Mouse (Mus musculus): ENCODE measurements around the gene Vstm4. TPM values are rescaled to one million over a fixed set of nuclear protein-coding genes. Genes with fewer than 3 reads are reported as not detected.

The Vstm4 gene
- total RNA-seq, 2 experiments from 2014 or later, result 3.9 to 4.2 TPM

- DNase-seq, result no peak
Observed at GRCm38 (mm10) chr14:32859831-32860569, 3.4 kb downstream of the Vstm4 start.

GRCm38 (mm10) chr14:32861149-32861581 is 4.6 kb downstream of the Vstm4 start:
- no peak for DNase-seq

GRCm38 (mm10) chr14:32861656-32862055 is 5.1 kb downstream of the Vstm4 start:
- no peak for DNase-seq

GRCm38 (mm10) chr14:32865331-32865730 is 8.8 kb downstream of the Vstm4 start:
- no peak for DNase-seq

- DNase-seq, result no peak
Observed at GRCm38 (mm10) chr14:32871963-32872362, 15.4 kb downstream of the Vstm4 start.

- DNase-seq, result no peak
Observed at GRCm38 (mm10) chr14:32877549-32877948, 21.0 kb downstream of the Vstm4 start.

GRCm38 (mm10) chr14:32880332-32880731 is 23.8 kb downstream of the Vstm4 start:
- no peak for DNase-seq

GRCm38 (mm10) chr14:32881693-32882092 is 25.1 kb downstream of the Vstm4 start:
- DNase-seq, result no peak

- DNase-seq, result peak; percentile 22 to 29
Observed at GRCm38 (mm10) chr14:32888876-32889674, 32.5 kb downstream of the Vstm4 start.

- DNase-seq, result no peak
Observed at GRCm38 (mm10) chr14:32894341-32894853, 37.8 kb downstream of the Vstm4 start.

- no peak for DNase-seq
Observed at GRCm38 (mm10) chr14:32894878-32895277, 38.3 kb downstream of the Vstm4 start.

GRCm38 (mm10) chr14:32896896-32897295 is 40.3 kb downstream of the Vstm4 start:
- DNase-seq, result peak; percentile 61 to 62

GRCm38 (mm10) chr14:32903203-32903602 is 46.6 kb downstream of the Vstm4 start:
- no peak for DNase-seq

GRCm38 (mm10) chr14:32906545-32906944 is 50.0 kb downstream of the Vstm4 start:
- DNase-seq, result no peak

GRCm38 (mm10) chr14:32909112-32909511 is 52.6 kb downstream of the Vstm4 start:
- no peak for DNase-seq

GRCm38 (mm10) chr14:32911187-32911586 is 54.6 kb downstream of the Vstm4 start:
- DNase-seq, result no peak

GRCm38 (mm10) chr14:32915360-32915759 is 58.8 kb downstream of the Vstm4 start:
- no peak for DNase-seq

GRCm38 (mm10) chr14:32917919-32918318 is 61.4 kb downstream of the Vstm4 start:
- DNase-seq, result no peak

- DNase-seq, result no peak
Observed at GRCm38 (mm10) chr14:32923871-32924270, 67.3 kb downstream of the Vstm4 start.

GRCm38 (mm10) chr14:32931709-32932108 is 75.2 kb downstream of the Vstm4 start:
- no peak for DNase-seq

GRCm38 (mm10) chr14:32932220-32932619 is 75.7 kb downstream of the Vstm4 start:
- DNase-seq, result no peak

GRCm38 (mm10) chr14:32934064-32934463 is 77.5 kb downstream of the Vstm4 start:
- no peak for DNase-seq

GRCm38 (mm10) chr14:32939217-32939616 is 82.7 kb downstream of the Vstm4 start:
- no peak for DNase-seq

All from layer of hippocampus, postnatal 36 days (tissue).